Mouse (Mus musculus): ENCODE measurements at regions not wholly inside any gene's neighbourhood (a gene's known extent, or its start where the extent isn't known, plus 50 kb on each side); places are given as distances from the start of the nearest gene placed in this dataset.

DNA sequence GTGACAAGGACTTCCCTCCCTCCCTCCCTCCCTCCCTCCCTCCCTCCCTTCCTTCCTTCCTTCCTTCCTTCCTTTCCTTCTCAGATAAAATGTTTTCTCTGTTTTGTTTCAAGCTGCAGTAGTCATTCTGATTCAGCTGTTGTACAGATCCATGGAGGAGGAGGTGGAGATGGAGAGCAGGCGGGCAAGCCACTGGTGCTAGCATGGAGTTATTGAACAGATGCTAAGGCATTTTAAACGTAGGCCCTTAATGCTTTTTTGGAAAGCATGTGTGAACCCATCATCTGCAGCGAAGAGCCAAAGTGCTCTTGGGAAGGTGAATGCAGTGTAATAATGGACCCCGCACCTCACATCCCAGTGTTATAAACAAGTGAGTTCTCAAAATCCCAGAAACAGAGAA lies 164.1 kb upstream of the Palmd start:
- H3K4me3 ChIP-seq (ENCODE audit: low read depth, low read length): no peak overlapping the region
- no peaks in the 10 kb centered on the region for H3K4me1 ChIP-seq (ENCODE audit: control insufficient read depth, insufficient read depth, low read length)
- H3K27ac ChIP-seq (ENCODE audit: low read depth, low read length): no peak overlapping the region
- no peaks in the 10 kb centered on the region for H3K9me3 ChIP-seq (replicated peaks; ENCODE audit: control insufficient read depth, low read length)
- no peaks in the 10 kb centered on the region for H3K36me3 ChIP-seq (ENCODE audit: control insufficient read depth, insufficient read depth, low read length)
- no peak overlapping the region for H3K4me2 ChIP-seq
- H3K27me3 ChIP-seq (ENCODE audit: control insufficient read depth, insufficient read depth, low read length): no peaks in the 10 kb centered on the region
- ATAC-seq (replicated peaks; ENCODE audit: insufficient number of reproducible peaks, low FRiP score, low TSS enrichment): no peak
- WGBS (ENCODE audit: insufficient replicate concordance): 80% methylated on average over 4 of the region's 4 CpGs
- H3K9ac ChIP-seq (ENCODE audit: low read depth, low read length): no peak overlapping the region

DNA sequence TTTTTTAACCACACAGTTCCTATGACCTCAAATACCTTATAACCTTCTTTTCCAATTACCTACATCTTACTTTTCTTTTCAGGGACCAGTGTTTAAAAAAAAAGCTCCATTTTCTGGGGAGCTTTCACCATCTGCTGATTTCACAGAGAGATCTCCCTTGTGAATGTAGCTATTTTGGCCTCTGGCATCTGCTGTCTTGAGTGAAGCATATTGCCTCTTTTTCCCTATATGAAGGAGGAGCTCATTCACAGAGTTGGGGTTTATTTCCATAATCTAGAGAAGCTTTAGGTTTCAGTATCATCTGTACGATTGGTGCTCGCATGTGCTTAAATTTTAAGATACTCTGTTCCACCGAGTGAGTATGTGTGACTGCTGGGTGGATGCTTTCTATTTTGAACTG lies 153.4 kb upstream of the Palmd start:
- H3K27ac ChIP-seq (ENCODE audit: low read depth, low read length): no peak overlapping the region
- H3K36me3 ChIP-seq (ENCODE audit: control insufficient read depth, insufficient read depth, low read length): no peaks in the 10 kb centered on the region
- H3K9me3 ChIP-seq (replicated peaks; ENCODE audit: control insufficient read depth, low read length): no peaks in the 10 kb centered on the region
- ATAC-seq (replicated peaks; ENCODE audit: insufficient number of reproducible peaks, low FRiP score, low TSS enrichment): no peak
- no peak overlapping the region for H3K9ac ChIP-seq (ENCODE audit: low read depth, low read length)
- no peaks in the 10 kb centered on the region for H3K27me3 ChIP-seq (ENCODE audit: control insufficient read depth, insufficient read depth, low read length)
- H3K4me1 ChIP-seq (ENCODE audit: control insufficient read depth, insufficient read depth, low read length): no peaks in the 10 kb centered on the region
- no peak overlapping the region for H3K4me3 ChIP-seq (ENCODE audit: low read depth, low read length)
- H3K4me2 ChIP-seq: no peak overlapping the region
- 84% methylated on average over 3 of the region's 3 CpGs for WGBS (ENCODE audit: insufficient replicate concordance)

DNA sequence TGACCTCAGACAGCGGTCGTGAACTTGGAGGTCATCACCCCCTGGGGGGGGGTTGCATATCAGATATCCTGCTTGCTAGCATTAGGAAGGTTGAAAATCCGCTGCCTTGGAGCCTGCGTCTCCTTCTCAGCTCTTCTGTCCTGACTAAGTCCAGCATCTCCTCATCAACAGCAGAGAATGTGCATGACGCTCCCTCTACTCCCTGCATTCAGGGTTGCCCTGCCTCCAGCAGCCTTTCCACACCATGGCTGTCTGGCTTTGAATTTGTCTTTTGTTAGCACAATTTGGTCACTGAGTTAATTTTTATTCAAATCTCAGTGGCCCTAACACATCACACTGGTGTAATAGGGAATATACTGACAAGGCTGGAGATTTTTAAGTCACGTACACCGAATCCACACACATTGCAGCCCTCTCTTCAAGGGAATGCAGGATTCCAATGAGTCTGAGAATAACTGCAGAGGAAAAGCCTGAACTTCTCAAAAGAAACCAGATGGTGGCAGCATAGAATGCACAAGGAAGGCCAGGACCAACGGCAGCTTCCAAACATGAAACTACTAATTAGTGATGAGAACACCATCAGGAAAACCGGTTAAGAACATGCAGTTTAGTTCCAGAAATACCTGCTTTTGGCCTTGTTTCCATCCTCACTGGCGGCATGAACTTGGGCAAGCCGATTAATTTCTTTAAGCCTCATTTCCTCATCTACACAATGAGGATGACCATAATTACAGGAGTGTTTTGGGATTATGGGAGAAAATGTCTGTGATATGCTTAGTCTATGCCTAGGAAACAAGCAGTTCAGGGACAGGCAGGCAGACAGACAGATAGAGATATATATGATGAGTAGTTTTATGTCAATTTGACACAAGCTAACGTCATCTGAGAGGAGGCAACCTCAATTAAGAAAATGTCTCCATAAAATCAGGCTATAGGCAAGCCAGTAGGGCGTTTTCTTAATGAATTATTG lies 151.6 kb upstream of the Palmd start:
- H3K27me3 ChIP-seq (ENCODE audit: control insufficient read depth, insufficient read depth, low read length): no peaks in the 10 kb centered on the region
- WGBS (ENCODE audit: insufficient replicate concordance): 56% methylated on average over 13 of the region's 13 CpGs
- H3K9me3 ChIP-seq (replicated peaks; ENCODE audit: control insufficient read depth, low read length): no peaks in the 10 kb centered on the region
- H3K36me3 ChIP-seq (ENCODE audit: control insufficient read depth, insufficient read depth, low read length): no peaks in the 10 kb centered on the region
- H3K27ac ChIP-seq (ENCODE audit: low read depth, low read length): no peak overlapping the region
- no peak overlapping the region for H3K9ac ChIP-seq (ENCODE audit: low read depth, low read length)
- H3K4me2 ChIP-seq: no peak overlapping the region
- no peaks in the 10 kb centered on the region for H3K4me1 ChIP-seq (ENCODE audit: control insufficient read depth, insufficient read depth, low read length)
- 0 out of 2 replicates have a peak, but pooled peaks have one; percentile 14 for ATAC-seq (replicated peaks; ENCODE audit: insufficient number of reproducible peaks, low FRiP score, low TSS enrichment)
- H3K4me3 ChIP-seq (ENCODE audit: low read depth, low read length): no peak overlapping the region

DNA sequence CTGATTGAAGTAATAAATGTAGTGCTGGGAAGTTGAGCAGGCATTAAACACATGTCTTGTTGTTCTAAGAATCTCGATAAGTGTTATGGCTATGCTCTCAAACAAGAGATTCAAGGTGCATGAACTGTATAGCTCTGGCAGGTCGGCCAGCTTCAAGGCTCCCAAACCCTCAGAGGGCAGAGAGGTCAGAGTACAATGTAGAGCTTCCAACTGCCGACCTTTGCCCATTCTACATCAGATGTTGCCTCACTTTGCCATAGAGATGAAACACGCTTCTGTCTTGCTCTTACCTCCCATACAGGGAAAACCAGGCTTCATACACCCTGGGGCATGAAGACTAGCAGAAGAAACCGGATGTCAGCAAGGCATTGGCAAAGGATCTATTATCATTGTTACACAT lies 150.8 kb upstream of the Palmd start:
- Histone ChIP-seq H3K9ac (ENCODE audit: low read depth, low read length) (no peak overlapping the region), H3K36me3 (ENCODE audit: control insufficient read depth, insufficient read depth, low read length) (no peaks in the 10 kb centered on the region), H3K27me3 (ENCODE audit: control insufficient read depth, insufficient read depth, low read length) (no peaks in the 10 kb centered on the region), H3K4me1 (ENCODE audit: control insufficient read depth, insufficient read depth, low read length) (no peaks in the 10 kb centered on the region), H3K4me3 (ENCODE audit: low read depth, low read length) (no peak overlapping the region), H3K27ac (ENCODE audit: low read depth, low read length) (no peak overlapping the region), H3K9me3 (replicated peaks; ENCODE audit: control insufficient read depth, low read length) (no peaks in the 10 kb centered on the region), H3K4me2 (no peak overlapping the region)
- WGBS (ENCODE audit: insufficient replicate concordance): 71% methylated on average over 5 of the region's 5 CpGs
- ATAC-seq (replicated peaks; ENCODE audit: insufficient number of reproducible peaks, low FRiP score, low TSS enrichment): no peak

DNA sequence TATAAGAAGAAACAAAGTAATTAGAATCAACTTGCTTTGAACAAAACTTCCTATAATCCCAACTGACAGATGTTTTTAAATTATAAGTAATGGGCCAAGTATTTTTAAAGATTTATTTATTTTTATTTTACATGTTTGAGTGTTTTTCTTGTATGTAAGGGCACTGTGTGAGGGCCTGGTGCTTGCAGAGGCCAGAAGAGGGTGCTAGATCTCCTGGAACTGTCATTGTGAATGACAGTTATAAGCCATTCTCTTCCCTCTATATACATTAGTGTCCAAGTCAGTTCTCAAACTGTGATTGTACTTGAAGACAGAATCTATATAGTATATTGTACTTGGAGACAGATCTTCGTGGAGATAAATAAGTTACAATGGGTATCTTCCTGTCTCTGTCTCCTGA lies 149.1 kb upstream of the Palmd start:
- Histone ChIP-seq H3K36me3 (ENCODE audit: control insufficient read depth, insufficient read depth, low read length) (no peaks in the 10 kb centered on the region), H3K27me3 (ENCODE audit: control insufficient read depth, insufficient read depth, low read length) (no peaks in the 10 kb centered on the region), H3K9ac (ENCODE audit: low read depth, low read length) (no peak overlapping the region), H3K9me3 (replicated peaks; ENCODE audit: control insufficient read depth, low read length) (no peaks in the 10 kb centered on the region), H3K27ac (ENCODE audit: low read depth, low read length) (no peak overlapping the region), H3K4me2 (no peak overlapping the region), H3K4me1 (ENCODE audit: control insufficient read depth, insufficient read depth, low read length) (no peaks in the 10 kb centered on the region), H3K4me3 (ENCODE audit: low read depth, low read length) (no peak overlapping the region)
- 38% methylated on average over 1 of the region's 1 CpGs for WGBS (ENCODE audit: insufficient replicate concordance)
- ATAC-seq (replicated peaks; ENCODE audit: insufficient number of reproducible peaks, low FRiP score, low TSS enrichment): no peak

DNA sequence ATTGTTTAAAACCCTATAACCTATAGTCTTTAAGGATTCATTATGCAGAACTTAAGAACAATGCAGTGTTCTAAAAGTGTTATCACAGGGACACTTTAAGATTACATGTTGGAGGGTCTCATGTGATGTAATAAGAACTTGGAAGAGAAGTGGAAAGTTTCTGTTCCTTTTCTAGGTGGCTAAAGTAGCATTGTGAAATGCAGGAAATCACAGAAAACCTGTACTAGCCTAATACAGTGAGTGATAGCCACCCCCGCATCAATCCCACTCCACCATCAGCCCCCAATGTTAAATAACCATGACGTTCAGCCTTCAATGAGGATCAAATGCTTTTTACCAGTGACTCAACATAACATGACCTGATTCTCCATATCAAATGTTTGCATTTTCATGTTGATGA lies 147.4 kb upstream of the Palmd start:
- Histone ChIP-seq H3K9me3 (replicated peaks; ENCODE audit: control insufficient read depth, low read length) (no peaks in the 10 kb centered on the region), H3K9ac (ENCODE audit: low read depth, low read length) (no peak overlapping the region), H3K4me2 (no peak overlapping the region), H3K4me1 (ENCODE audit: control insufficient read depth, insufficient read depth, low read length) (no peaks in the 10 kb centered on the region), H3K4me3 (ENCODE audit: low read depth, low read length) (no peak overlapping the region), H3K27ac (ENCODE audit: low read depth, low read length) (no peak overlapping the region), H3K36me3 (ENCODE audit: control insufficient read depth, insufficient read depth, low read length) (no peaks in the 10 kb centered on the region), H3K27me3 (ENCODE audit: control insufficient read depth, insufficient read depth, low read length) (no peaks in the 10 kb centered on the region)
- ATAC-seq (replicated peaks; ENCODE audit: insufficient number of reproducible peaks, low FRiP score, low TSS enrichment): no peak
- WGBS (ENCODE audit: insufficient replicate concordance): 81% methylated on average over 2 of the region's 2 CpGs

DNA sequence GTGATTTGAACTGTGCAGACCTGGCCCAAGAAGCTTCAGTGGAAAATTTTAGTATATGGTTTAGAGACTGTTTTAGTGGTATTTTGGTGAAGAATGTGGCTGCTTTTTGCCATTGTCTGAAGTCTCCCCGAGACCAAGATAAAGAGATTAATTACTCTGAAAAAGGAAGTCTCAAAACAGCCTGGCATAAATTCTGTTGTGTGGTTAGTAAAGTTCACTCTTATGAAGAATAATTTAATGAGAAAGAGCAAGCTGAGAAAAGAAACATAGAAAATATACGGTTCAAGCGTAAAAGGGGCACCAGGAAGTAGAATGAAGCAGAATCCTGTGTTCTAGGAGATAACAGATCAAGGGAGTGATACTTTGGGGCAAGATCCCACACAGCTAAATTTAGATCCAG lies 144.0 kb upstream of the Palmd start:
- H3K27ac ChIP-seq (ENCODE audit: low read depth, low read length): no peak overlapping the region
- H3K27me3 ChIP-seq (ENCODE audit: control insufficient read depth, insufficient read depth, low read length): no peaks in the 10 kb centered on the region
- no peaks in the 10 kb centered on the region for H3K36me3 ChIP-seq (ENCODE audit: control insufficient read depth, insufficient read depth, low read length)
- H3K4me3 ChIP-seq (ENCODE audit: low read depth, low read length): no peak overlapping the region
- WGBS (ENCODE audit: insufficient replicate concordance): 75% methylated on average over 3 of the region's 3 CpGs
- H3K9me3 ChIP-seq (replicated peaks; ENCODE audit: control insufficient read depth, low read length): no peaks in the 10 kb centered on the region
- no peak for ATAC-seq (replicated peaks; ENCODE audit: insufficient number of reproducible peaks, low FRiP score, low TSS enrichment)
- H3K4me2 ChIP-seq: no peak overlapping the region
- H3K9ac ChIP-seq (ENCODE audit: low read depth, low read length): no peak overlapping the region
- H3K4me1 ChIP-seq (ENCODE audit: control insufficient read depth, insufficient read depth, low read length): no peaks in the 10 kb centered on the region

DNA sequence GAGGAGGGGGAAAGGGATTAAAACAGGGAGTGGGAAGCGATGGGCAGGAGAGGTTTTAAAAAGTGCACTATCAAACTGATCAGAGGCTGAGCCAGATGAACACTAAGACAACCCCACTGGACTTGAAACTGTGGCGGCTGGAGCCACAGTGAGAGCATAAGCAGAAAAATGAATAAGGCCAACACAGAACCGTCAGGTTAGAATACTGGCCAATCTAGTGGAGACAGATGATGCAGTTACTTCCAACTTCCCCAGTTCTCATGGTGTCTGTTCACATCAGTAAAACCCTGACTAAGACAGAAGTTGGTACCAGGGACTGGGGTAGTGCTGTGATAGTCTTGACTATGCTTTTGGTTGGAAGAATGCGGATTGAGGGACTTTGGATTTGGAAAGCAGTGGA lies 143.5 kb upstream of the Palmd start:
- H3K9ac ChIP-seq (ENCODE audit: low read depth, low read length): no peak overlapping the region
- no peak for ATAC-seq (replicated peaks; ENCODE audit: insufficient number of reproducible peaks, low FRiP score, low TSS enrichment)
- WGBS (ENCODE audit: insufficient replicate concordance): 80% methylated on average over 4 of the region's 4 CpGs
- H3K4me3 ChIP-seq (ENCODE audit: low read depth, low read length): no peak overlapping the region
- no peaks in the 10 kb centered on the region for H3K36me3 ChIP-seq (ENCODE audit: control insufficient read depth, insufficient read depth, low read length)
- H3K4me1 ChIP-seq (ENCODE audit: control insufficient read depth, insufficient read depth, low read length): no peaks in the 10 kb centered on the region
- no peaks in the 10 kb centered on the region for H3K9me3 ChIP-seq (replicated peaks; ENCODE audit: control insufficient read depth, low read length)
- no peak overlapping the region for H3K4me2 ChIP-seq
- H3K27me3 ChIP-seq (ENCODE audit: control insufficient read depth, insufficient read depth, low read length): no peaks in the 10 kb centered on the region
- H3K27ac ChIP-seq (ENCODE audit: low read depth, low read length): no peak overlapping the region

Measured in heart, embryonic 11.5 days (tissue).